Mouse (Mus musculus) gastrocnemius, adult 2 months (tissue): ENCODE results near the gene Olfr172. TPM values are rescaled to one million over a fixed set of nuclear protein-coding genes. Genes with fewer than 3 reads are reported as not detected.

Experiments
- DNase-seq: peaks from one replicate; pipeline ENCODE4 v3.0.0; 2022
- H3K27ac ChIP-seq: fragments of 200-600 bp; 2 replicates; pipeline ENCODE4 v1.8.1; 2022; ENCODE audit warnings: mild to moderate bottlenecking
- H3K4me3 ChIP-seq: fragments of 200-600 bp; 2 replicates; pipeline ENCODE4 v1.8.1; 2022; ENCODE audit warnings: mild to moderate bottlenecking, moderate library complexity
- CTCF ChIP-seq: fragments of 200-600 bp; IDR thresholded peaks from 2 replicates; pipeline ENCODE4 v1.8.1; 2022; ENCODE audit warnings: antibody characterized with exemption, mild to moderate bottlenecking, moderate library complexity
- intact Hi-C: fragments of 180-260 bp; cut with DNase I; formaldehyde crosslinking; loops from one replicate; pipeline ENCODE4 v1.15.1; 2025
- long read RNA-seq, 2 experiments: library from polyadenylated mRNA; stranded (forward); transcript quantifications; one replicate each; pipeline ENCODE4 v2.0.0; 2021
- total RNA-seq, 2 experiments: library from RNA; stranded (reverse); gene quantifications; 2 replicates each; pipeline ENCODE4 v1.2.3; 2021

Olfr172 gene
- total RNA-seq: not detected
- long read RNA-seq, experiment 1: 0 reads
- long read RNA-seq, experiment 2: 0 reads

GRCm38 (mm10) chr16:58763076-58763475, at the start of gene Olfr172:
TSS of gene Olfr172 (minus strand) at chr16:58763176.
- no peak for TF ChIP-seq CTCF
- intact Hi-C loops: no loop called here
- Histone ChIP-seq H3K4me3 (no peak within 1 kb of the TSS), H3K27ac (no peak within 1 kb of the TSS)
- no peak for DNase-seq

GRCm38 (mm10) chr16:58800168-58800567, 37.2 kb upstream of the Olfr172 start, which contains the start of gene Olfr173:
TSS of gene Olfr173 (minus strand) at chr16:58800268.
- no peak within 1 kb of the TSS for H3K4me3 ChIP-seq
- no peak for TF ChIP-seq CTCF
- no peak within 1 kb of the TSS for H3K27ac ChIP-seq
- no peak for DNase-seq
- intact Hi-C loops: no loop called here

DNA sequence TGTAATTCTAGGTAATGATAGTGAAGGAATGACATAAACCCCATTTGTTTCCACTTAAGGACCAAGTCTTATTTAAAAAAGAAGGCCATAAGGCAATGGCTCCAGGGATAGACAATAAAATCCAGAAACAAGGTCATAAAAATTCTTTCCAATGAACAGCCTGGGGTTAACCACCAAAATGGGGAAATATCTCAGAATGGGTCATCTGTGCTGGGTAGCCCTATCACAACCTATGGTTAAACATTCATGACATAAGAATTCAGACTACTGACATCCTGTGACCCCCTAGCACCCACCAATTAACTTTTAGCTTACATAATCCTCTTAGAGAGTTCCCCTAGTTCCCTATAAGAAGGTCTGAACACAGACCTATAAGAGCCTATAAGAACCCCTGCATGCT, 6.8 kb downstream of the Olfr172 start:
- intact Hi-C loops: no loop called here
- no peak for DNase-seq
- Histone ChIP-seq H3K4me3 (no peak overlapping the region), H3K27ac (no peak overlapping the region)
- TF ChIP-seq CTCF: no peak

- DNase-seq: no peak
- intact Hi-C loops: loop anchor here (5.0 kb wide), 2 partner anchors 124 to 299 kb away; no protein-coding TSS in a partner anchor
- TF ChIP-seq CTCF: peak; percentile 62
- Histone ChIP-seq H3K4me3 (no peak overlapping the region), H3K27ac (no peak overlapping the region)
These were observed 11.7 kb downstream of the Olfr172 start for GRCm38 (mm10) chr16:58751314-58751713.

- intact Hi-C loops: no loop called here
- H3K27ac ChIP-seq: no peak overlapping the region
- no peak for DNase-seq
- H3K4me3 ChIP-seq: no peak overlapping the region
- no peak for TF ChIP-seq CTCF
These were observed 16.3 kb downstream of the Olfr172 start for GRCm38 (mm10) chr16:58746715-58747114.

DNA sequence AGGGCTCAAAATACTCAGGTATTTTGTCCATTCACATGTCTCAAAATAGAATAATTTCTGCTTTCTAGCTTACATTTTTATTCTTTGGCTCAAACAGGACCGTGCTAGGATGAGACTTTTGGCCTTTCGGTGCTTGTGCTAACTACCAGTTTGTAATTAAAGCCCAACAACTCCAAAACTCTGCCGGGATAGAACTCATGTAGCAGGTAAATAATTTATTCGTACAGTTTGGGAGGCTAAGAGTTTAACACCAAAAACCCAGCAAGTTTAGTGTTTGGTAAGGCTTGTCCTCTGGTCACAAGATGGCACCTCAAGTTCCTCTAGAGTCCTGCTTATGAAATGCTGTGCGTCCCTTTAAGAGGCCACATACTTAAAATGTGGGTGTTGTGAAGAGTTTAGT, 22.2 kb downstream of the Olfr172 start:
- DNase-seq: no peak
- Histone ChIP-seq H3K27ac (no peak overlapping the region), H3K4me3 (no peak overlapping the region)
- TF ChIP-seq CTCF: no peak
- intact Hi-C loops: no loop called here

GRCm38 (mm10) chr16:58738800-58739199, 24.2 kb downstream of the Olfr172 start:
- no peak overlapping the region for H3K4me3 ChIP-seq
- TF ChIP-seq CTCF: no peak
- intact Hi-C loops: no loop called here
- no peak for DNase-seq
- H3K27ac ChIP-seq: no peak overlapping the region

DNA sequence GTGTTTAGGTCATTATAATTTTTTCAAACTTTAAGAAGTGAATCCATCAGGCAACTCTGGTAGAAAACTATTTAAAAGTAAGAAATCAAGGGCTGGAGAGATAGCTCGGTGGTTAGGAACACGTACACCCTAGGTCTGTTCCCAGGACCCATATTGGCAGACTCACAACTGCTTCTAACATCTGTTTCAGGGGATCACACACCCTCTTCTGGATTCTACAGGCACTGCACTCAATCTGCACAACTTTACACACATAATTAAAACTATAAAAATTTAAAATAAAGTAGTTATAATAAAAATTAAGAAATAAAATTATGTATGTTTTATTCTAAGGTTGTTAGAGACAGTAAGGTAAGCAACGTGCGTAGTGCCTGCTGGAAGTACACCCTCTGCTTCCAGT, 24.8 kb downstream of the Olfr172 start:
- peak; percentile 44 for TF ChIP-seq CTCF
- intact Hi-C loops: no loop called here
- no peak overlapping the region for H3K27ac ChIP-seq
- no peak overlapping the region for H3K4me3 ChIP-seq
- no peak for DNase-seq

DNA sequence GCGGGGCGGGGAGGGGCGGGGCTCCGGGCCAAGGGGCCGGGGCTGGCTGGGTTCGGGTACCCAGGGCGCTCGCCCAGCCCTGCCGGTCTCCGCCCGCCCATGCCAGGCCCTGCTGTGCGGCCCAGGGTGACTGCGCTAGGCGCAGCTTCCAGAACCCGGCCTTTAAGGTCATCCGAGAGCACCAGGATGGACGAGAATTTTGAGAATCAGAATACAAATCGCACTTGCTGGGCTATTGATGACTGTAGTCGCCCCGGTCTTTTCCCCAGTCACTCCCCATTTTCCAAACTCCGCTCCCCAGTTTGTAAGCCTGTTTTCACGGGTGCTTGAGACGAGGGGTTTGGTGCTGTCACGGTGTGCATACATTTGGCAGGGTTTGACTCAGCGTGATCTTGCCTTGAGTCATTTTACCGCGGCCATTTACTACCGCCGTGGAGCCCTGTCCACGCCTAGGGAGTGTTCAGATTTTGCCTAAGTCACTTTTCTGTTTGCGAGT, 34.8 kb downstream of the Olfr172 start:
- intact Hi-C loops: loop anchor here (2.0 kb wide), 1 partner anchor 57 kb away; the partner anchor contains the start of gene Cpox
- no peak for TF ChIP-seq CTCF
- Histone ChIP-seq H3K4me3 (peak overlapping the region; percentile 81), H3K27ac (peak overlapping the region; percentile 92)
- DNase-seq: no peak

GRCm38 (mm10) chr16:58727477-58728131, 35.4 kb downstream of the Olfr172 start, which contains the start of gene Cldnd1:
TSS of gene Cldnd1 (plus strand) at chr16:58727910.
- Histone ChIP-seq H3K4me3 (peak within 1 kb of the TSS; percentile 81), H3K27ac (peak within 1 kb of the TSS; percentile 92)
- intact Hi-C loops: loop anchor here (2.0 kb wide), 1 partner anchor 57 kb away; the partner anchor contains the start of gene Cpox
- TF ChIP-seq CTCF: no peak
- peak; percentile 97 for DNase-seq

- intact Hi-C loops: no loop called here
- no peak overlapping the region for H3K27ac ChIP-seq
- peak overlapping the region; percentile 81 for H3K4me3 ChIP-seq
- TF ChIP-seq CTCF: no peak
- DNase-seq: no peak
These were observed 36.1 kb downstream of the Olfr172 start for GRCm38 (mm10) chr16:58726680-58727476.

DNA sequence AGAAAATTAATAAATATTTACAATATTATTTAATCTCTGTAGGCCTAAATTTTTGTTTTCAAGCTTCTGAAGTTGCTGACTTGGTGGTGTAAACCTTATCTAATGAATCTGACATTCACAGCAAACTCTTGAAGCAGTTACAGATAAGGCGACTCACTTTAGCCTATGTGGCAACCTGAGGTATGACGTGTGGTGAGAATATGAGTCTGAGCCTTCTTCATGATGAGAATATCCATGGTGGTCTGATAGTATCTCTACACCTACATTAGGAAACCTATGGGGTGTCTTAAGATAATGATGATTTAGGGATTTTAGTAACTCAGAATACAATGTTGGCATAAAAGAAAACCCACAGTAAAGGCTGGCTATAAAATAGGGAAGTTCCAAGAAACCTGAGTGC, 40.7 kb downstream of the Olfr172 start:
- Histone ChIP-seq H3K27ac (no peak overlapping the region), H3K4me3 (no peak overlapping the region)
- intact Hi-C loops: no loop called here
- DNase-seq: no peak
- TF ChIP-seq CTCF: no peak

GRCm38 (mm10) chr16:58718666-58719120, 44.3 kb downstream of the Olfr172 start, which contains the start of gene Gpr15:
TSS of gene Gpr15 (minus strand) at chr16:58719070.
- Histone ChIP-seq H3K4me3 (no peak within 1 kb of the TSS), H3K27ac (no peak within 1 kb of the TSS)
- no peak for TF ChIP-seq CTCF
- no peak for DNase-seq
- intact Hi-C loops: no loop called here
